8 mouse cellular contexts compared by ENCODE assay signal in the genomic region with DNA sequence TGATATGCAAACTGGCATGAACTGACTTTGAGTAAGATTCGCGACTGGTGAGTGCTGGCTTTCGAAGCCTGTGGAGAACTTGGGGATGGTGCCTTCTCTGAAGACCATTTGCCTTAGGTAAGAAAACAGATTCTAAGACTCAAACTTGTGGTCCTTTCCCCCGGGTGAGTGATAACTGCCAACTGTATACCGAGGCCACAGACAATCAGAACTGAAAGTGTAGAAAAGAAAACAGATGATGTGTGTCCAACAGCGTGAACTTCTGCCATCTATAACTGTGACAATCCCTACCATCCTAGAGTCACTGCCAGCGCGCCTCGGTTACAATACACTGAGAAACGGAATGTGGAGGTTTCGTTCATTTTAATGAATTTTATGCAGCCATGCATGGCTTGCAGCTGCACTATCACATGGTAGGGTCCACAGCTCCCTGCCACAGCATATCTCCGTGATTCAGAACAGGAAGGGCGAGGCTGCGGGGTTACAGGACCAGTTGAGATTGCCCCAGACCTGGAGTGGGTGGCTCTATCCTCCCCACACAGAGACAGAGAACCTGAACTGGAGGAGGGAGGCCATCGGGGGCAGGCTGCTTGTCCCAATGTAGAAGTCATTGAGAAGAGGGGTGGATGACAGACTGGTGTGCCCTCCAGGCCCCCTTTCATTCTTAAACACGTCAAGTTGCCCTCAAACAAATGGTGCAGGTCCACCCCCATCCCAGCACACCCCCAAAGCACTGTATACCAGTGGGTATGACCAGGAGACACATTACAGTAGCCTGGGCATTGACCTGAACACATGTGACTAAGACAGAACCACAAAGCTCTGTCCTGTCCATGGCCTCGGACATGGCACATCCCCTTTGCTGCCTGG. TPM values are rescaled to one million over a fixed set of nuclear protein-coding genes. Genes with fewer than 3 reads are reported as not detected.
DNase-seq lines count a peak whose midpoint lies in the region; ATAC-seq lines count a peak whose summit lies in the region.

No protein-coding gene starts in this region.

- H3K4me3 ChIP-seq in forebrain, embryonic 12.5 days (replicated peaks): no peak overlapping the region; the same call in 1 of the 2 replicates
- peak overlapping the region; percentile 83 for H3K4me3 ChIP-seq in liver, embryonic 16.5 days (ENCODE audit: low read depth, low read length)

- DNase-seq in heart, adult 11 months: peak; percentile 93
- no peak for DNase-seq in heart, adult 9 months (ENCODE audit: low spot score in 2 of 2)
- peak; percentile 64 for DNase-seq in A20 (ENCODE audit: low read depth, low spot score)
- peak; percentile 74 to 76 for DNase-seq in spleen, postnatal 36 days (ENCODE audit: low spot score in 2 of 2)
- no peak for DNase-seq in kidney, adult 18-20 months
- DNase-seq in urinary bladder, postnatal 4 days (ENCODE audit: low spot score in 2 of 2): no peak

- H3K9me3 ChIP-seq in forebrain, embryonic 12.5 days: no peaks in the 10 kb centered on the region
- H3K9me3 ChIP-seq in liver, embryonic 16.5 days (replicated peaks; ENCODE audit: control insufficient read depth, low read length): no peaks in the 10 kb centered on the region

- ATAC-seq in forebrain, embryonic 12.5 days (ENCODE audit: low FRiP score): no peak
- ATAC-seq in liver, embryonic 16.5 days (ENCODE audit: low read depth): no peak

- H3K9ac ChIP-seq in forebrain, embryonic 12.5 days: 0 out of 2 replicates have a peak overlapping the region, but pooled peaks have one; percentile 78
- peak overlapping the region; percentile 49 for H3K9ac ChIP-seq in liver, embryonic 16.5 days (ENCODE audit: low read depth, low read length)

- H3K36me3 ChIP-seq in forebrain, embryonic 12.5 days (replicated peaks): peaks cover 9% of the 10 kb centered on the region
- H3K36me3 ChIP-seq in liver, embryonic 16.5 days (ENCODE audit: control insufficient read depth, insufficient read depth): peaks cover 5% of the 10 kb centered on the region; the same call in 1 of the 2 replicates

- H3K27ac ChIP-seq in forebrain, embryonic 12.5 days: no peak overlapping the region
- peak overlapping the region; percentile 72 for H3K27ac ChIP-seq in liver, embryonic 16.5 days (ENCODE audit: low read length)

- 87% methylated on average over 17 of the region's 17 CpGs for WGBS in forebrain, embryonic 12.5 days
- 19% methylated on average over 17 of the region's 17 CpGs for WGBS in liver, embryonic 16.5 days (ENCODE audit: insufficient replicate concordance)

- H3K4me2 ChIP-seq in forebrain, embryonic 12.5 days: peak overlapping the region; percentile 50
- H3K4me2 ChIP-seq in liver, embryonic 16.5 days (ENCODE audit: low read depth, low read length): peak overlapping the region; percentile 71

- H3K4me1 ChIP-seq in forebrain, embryonic 12.5 days: peaks cover 27% of the 10 kb centered on the region
- H3K4me1 ChIP-seq in liver, embryonic 16.5 days (ENCODE audit: control insufficient read depth, low read depth, low read length): peaks cover 50% of the 10 kb centered on the region

- H3K27me3 ChIP-seq in forebrain, embryonic 12.5 days: no peaks in the 10 kb centered on the region
- H3K27me3 ChIP-seq in liver, embryonic 16.5 days (ENCODE audit: control insufficient read depth, insufficient read depth, low read depth, low read length): no peaks in the 10 kb centered on the region

RNA-seq across cellular contexts. Expression of a gene that starts 1.4 kb away (rescaled TPM):
- polyA plus RNA-seq in forebrain, embryonic 12.5 days (2016; fragmentation: Nextera tagmentation; extraction: Ambion mirVana): 65.8 and 66.6 TPM in 2 replicates
- 39.3 and 47.1 TPM in 2 replicates for polyA plus RNA-seq in liver, embryonic 16.5 days (2015; fragmentation: Nextera tagmentation; extraction: Ambion mirVana)

RNA-seq across cellular contexts. Expression of a gene that starts 2.3 kb away (rescaled TPM):
- 0.21 and 0.49 TPM in 2 replicates for polyA plus RNA-seq in forebrain, embryonic 12.5 days (2016; fragmentation: Nextera tagmentation; extraction: Ambion mirVana)
- polyA plus RNA-seq in liver, embryonic 16.5 days (2015; fragmentation: Nextera tagmentation; extraction: Ambion mirVana): 4.8 and 5.3 TPM in 2 replicates

RNA-seq across cellular contexts. Expression of a gene that starts 15.1 kb away (rescaled TPM):
- polyA plus RNA-seq in forebrain, embryonic 12.5 days (2016; fragmentation: Nextera tagmentation; extraction: Ambion mirVana): 37.1 and 42.4 TPM in 2 replicates
- polyA plus RNA-seq in liver, embryonic 16.5 days (2015; fragmentation: Nextera tagmentation; extraction: Ambion mirVana): 0.05 TPM in 1 of 2 replicates, not detected in the other

RNA-seq across cellular contexts. Expression of a gene that starts 26.4 kb away (rescaled TPM):
- polyA plus RNA-seq in forebrain, embryonic 12.5 days (2016; fragmentation: Nextera tagmentation; extraction: Ambion mirVana): 0.49 and 0.92 TPM in 2 replicates
- polyA plus RNA-seq in liver, embryonic 16.5 days (2015; fragmentation: Nextera tagmentation; extraction: Ambion mirVana): 4.3 and 4.4 TPM in 2 replicates

RNA-seq across cellular contexts. Expression of a gene that starts 42.2 kb away (rescaled TPM):
- 15.3 and 16.3 TPM in 2 replicates for polyA plus RNA-seq in forebrain, embryonic 12.5 days (2016; fragmentation: Nextera tagmentation; extraction: Ambion mirVana)
- 10.2 and 12.0 TPM in 2 replicates for polyA plus RNA-seq in liver, embryonic 16.5 days (2015; fragmentation: Nextera tagmentation; extraction: Ambion mirVana)

Comparison
In these comparisons a context has a peak if more than half of its experiments do, and no peak if none do; other contexts are left out.
1. DNase-seq: peak in heart, adult 11 months (single experiment), A20 (single experiment) and spleen, postnatal 36 days (2 of 2); none in heart, adult 9 months (0 of 2), kidney, adult 18-20 months (single experiment) and urinary bladder, postnatal 4 days (0 of 2).
2. RNA of a gene that starts 15.1 kb away (polyA plus RNA-seq): 37.1 to 42.4 TPM in forebrain, embryonic 12.5 days; 0.05 TPM in liver, embryonic 16.5 days; every median in the first group is over 10 times any median in the second.